Mouse (Mus musculus): ENCODE measurements around the gene Map4. TPM values are rescaled to one million over a fixed set of nuclear protein-coding genes. Genes with fewer than 3 reads are reported as not detected.

Map4 gene
- polyA plus RNA-seq, 2 experiments, result 7.7 to 13.5 TPM

- Histone ChIP-seq H3K27me3 (ENCODE audit: control insufficient read depth, insufficient read depth, low read length) (no peaks in the 10 kb centered on the region), H3K9ac (replicated peaks) (peak overlapping the region; percentile 83), H3K9me3 (ENCODE audit: control insufficient read depth, low read length) (no peaks in the 10 kb centered on the region), H3K36me3 (replicated peaks; ENCODE audit: control insufficient read depth, insufficient read depth, low read depth) (peaks cover 6% of the 10 kb centered on the region), H3K4me1 (replicated peaks; ENCODE audit: control insufficient read depth in 2 of 2, insufficient read depth in 2 of 2, low read length in 1 of 2) (peaks cover 16 to 23% of the 10 kb centered on the region in 2 experiments), H3K27ac (peak overlapping the region; percentile 97), H3K4me3 (ENCODE audit: insufficient read depth in 1 of 2, low read depth in 2 of 2, low read length in 2 of 2) (peak overlapping the region; percentile 69 to 74), H3K4me2 (ENCODE audit: low read depth) (peak overlapping the region; percentile 99)
- no peak for TF ChIP-seq EP300 (IDR thresholded peaks at IDR 0.05; ENCODE audit: low read depth)
- TF ChIP-seq CTCF (IDR thresholded peaks at IDR 0.05; ENCODE audit: low read depth), result no peak
- 0 out of 2 replicates have a peak, but pooled peaks have one; percentile 1 for ATAC-seq (ENCODE audit: insufficient read depth)
- 13% methylated on average over 10 of the region's 10 CpGs for WGBS (ENCODE audit: insufficient replicate concordance)
- DNase-seq (ENCODE audit: low read depth in 3 of 3, low spot score in 3 of 3), result peak in 1 of 3 experiments; percentile 14
Measured at GRCm38 (mm10) chr9:110130896-110131524, 199.8 kb downstream of the Map4 start.

GRCm38 (mm10) chr9:110131525-110132197, 200.4 kb downstream of the Map4 start:
- DNase-seq (ENCODE audit: low read depth in 3 of 3, low spot score in 3 of 3), result peak; percentile 96 to 97 (median 97)
- Histone ChIP-seq H3K9ac (replicated peaks) (peak overlapping the region; percentile 83), H3K4me3 (ENCODE audit: insufficient read depth in 1 of 2, low read depth in 2 of 2, low read length in 2 of 2) (peak overlapping the region; percentile 74 to 83), H3K4me1 (replicated peaks; ENCODE audit: control insufficient read depth in 2 of 2, insufficient read depth in 2 of 2, low read length in 1 of 2) (peaks cover 16 to 23% of the 10 kb centered on the region in 2 experiments), H3K27me3 (ENCODE audit: control insufficient read depth, insufficient read depth, low read length) (no peaks in the 10 kb centered on the region), H3K4me2 (ENCODE audit: low read depth) (peak overlapping the region; percentile 99), H3K27ac (peak overlapping the region; percentile 97), H3K9me3 (ENCODE audit: control insufficient read depth, low read length) (no peaks in the 10 kb centered on the region), H3K36me3 (replicated peaks; ENCODE audit: control insufficient read depth, insufficient read depth, low read depth) (peaks cover 12% of the 10 kb centered on the region)
- TF ChIP-seq CTCF (IDR thresholded peaks at IDR 0.05; ENCODE audit: low read depth) (no peak), EP300 (IDR thresholded peaks at IDR 0.05; ENCODE audit: low read depth) (no peak)
- ATAC-seq (ENCODE audit: insufficient read depth), result peak; percentile 92
- under 1% methylated on average over 64 of the region's 64 CpGs for WGBS (ENCODE audit: insufficient replicate concordance)

GRCm38 (mm10) chr9:110132201-110132605, 200.9 kb downstream of the Map4 start:
- under 1% methylated on average over 27 of the region's 38 CpGs for WGBS (ENCODE audit: insufficient replicate concordance)
- no peak for TF ChIP-seq EP300 (IDR thresholded peaks at IDR 0.05; ENCODE audit: low read depth)
- no peak for TF ChIP-seq CTCF (IDR thresholded peaks at IDR 0.05; ENCODE audit: low read depth)

DNA sequence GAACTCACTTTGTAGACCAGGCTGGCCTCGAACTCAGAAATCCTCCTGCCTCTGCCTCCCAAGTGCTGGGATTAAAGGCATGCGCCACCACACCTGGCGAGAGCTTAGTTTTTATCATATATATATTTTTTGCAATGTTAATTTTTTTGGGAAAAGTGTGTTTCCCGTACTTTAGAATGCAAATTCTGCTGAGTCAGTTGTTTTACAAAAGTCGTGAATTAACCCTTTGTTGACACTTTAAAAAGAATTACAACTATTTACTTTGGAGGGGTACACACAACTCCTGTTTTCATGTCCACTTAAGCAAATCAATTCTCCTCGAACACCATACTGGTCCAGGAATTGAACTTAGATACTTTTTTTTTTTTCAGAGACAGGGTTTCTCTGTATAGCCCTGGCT, 201.7 kb downstream of the Map4 start:
- ATAC-seq (ENCODE audit: insufficient read depth) (no peak), DNase-seq (ENCODE audit: low read depth in 3 of 3, low spot score in 3 of 3) (no peak)
- peak overlapping the region; percentile 74 to 83 for H3K4me3 ChIP-seq (ENCODE audit: insufficient read depth in 1 of 2, low read depth in 2 of 2, low read length in 2 of 2)
- TF ChIP-seq EP300 (IDR thresholded peaks at IDR 0.05; ENCODE audit: low read depth), result no peak
- no peak for TF ChIP-seq CTCF (IDR thresholded peaks at IDR 0.05; ENCODE audit: low read depth)
- 33% methylated on average over 6 of the region's 6 CpGs for WGBS (ENCODE audit: insufficient replicate concordance)
- H3K27me3 ChIP-seq (ENCODE audit: control insufficient read depth, insufficient read depth, low read length), result no peaks in the 10 kb centered on the region
- no peaks in the 10 kb centered on the region for H3K9me3 ChIP-seq (ENCODE audit: control insufficient read depth, low read length)
- peaks cover 16 to 23% of the 10 kb centered on the region in 2 experiments for H3K4me1 ChIP-seq (replicated peaks; ENCODE audit: control insufficient read depth in 2 of 2, insufficient read depth in 2 of 2, low read length in 1 of 2)
- peak overlapping the region; percentile 99 for H3K4me2 ChIP-seq (ENCODE audit: low read depth)
- peaks cover 13% of the 10 kb centered on the region for H3K36me3 ChIP-seq (replicated peaks; ENCODE audit: control insufficient read depth, insufficient read depth, low read depth)
- H3K27ac ChIP-seq, result no peak overlapping the region
- peak overlapping the region; percentile 73; the same call in 1 of the 2 replicates for H3K9ac ChIP-seq (replicated peaks)

More at GRCm38 (mm10) chr9:110132201-110132605, 200.9 kb downstream of the Map4 start:
- Histone ChIP-seq H3K4me2 (ENCODE audit: low read depth) (peak overlapping the region; percentile 99), H3K9me3 (ENCODE audit: control insufficient read depth, low read length) (no peaks in the 10 kb centered on the region), H3K9ac (replicated peaks) (peak overlapping the region; percentile 73), H3K27me3 (ENCODE audit: control insufficient read depth, insufficient read depth, low read length) (no peaks in the 10 kb centered on the region), H3K36me3 (replicated peaks; ENCODE audit: control insufficient read depth, insufficient read depth, low read depth) (peaks cover 13% of the 10 kb centered on the region), H3K4me3 (ENCODE audit: insufficient read depth in 1 of 2, low read depth in 2 of 2, low read length in 2 of 2) (peak overlapping the region; percentile 74 to 83), H3K4me1 (replicated peaks; ENCODE audit: control insufficient read depth in 2 of 2, insufficient read depth in 2 of 2, low read length in 1 of 2) (peaks cover 16 to 23% of the 10 kb centered on the region in 2 experiments), H3K27ac (peak overlapping the region; percentile 47)
- ATAC-seq (ENCODE audit: insufficient read depth), result peak; percentile 60
- peak in 2 of 3 experiments; percentile 24 to 45 for DNase-seq (ENCODE audit: low read depth in 3 of 3, low spot score in 3 of 3)

Small RNA genes within 50 kb of the gene (microRNA-seq; reads per million reads assigned to microRNA genes)
- 3.0 reads per million for gene Mir7089

Other genes starting within 250 kb of the Map4 start
- not detected in 2 replicates for gene Fbxw18, start 228.8 kb upstream of the Map4 start, polyA plus RNA-seq (2012; rRNA removed)
- gene Fbxw18, start 228.8 kb upstream of the Map4 start, polyA plus RNA-seq (2014; fragmentation: Nextera tagmentation; extraction: Ambion mirVana), result not detected in 2 replicates
- 0.01 TPM in 1 of 2 replicates, not detected in the other for gene Fbxw26, start 185.4 kb upstream of the Map4 start, polyA plus RNA-seq (2012; rRNA removed)
- not detected in 2 replicates for gene Fbxw26, start 185.4 kb upstream of the Map4 start, polyA plus RNA-seq (2014; fragmentation: Nextera tagmentation; extraction: Ambion mirVana)
- gene Fbxw27, start 140.8 kb upstream of the Map4 start, polyA plus RNA-seq (2012; rRNA removed), result not detected in 2 replicates
- not detected in 2 replicates for gene Fbxw27, start 140.8 kb upstream of the Map4 start, polyA plus RNA-seq (2014; fragmentation: Nextera tagmentation; extraction: Ambion mirVana)
- gene Spink8, start 119.2 kb upstream of the Map4 start, polyA plus RNA-seq (2012; rRNA removed), result not detected in 2 replicates
- gene Spink8, start 119.2 kb upstream of the Map4 start, polyA plus RNA-seq (2014; fragmentation: Nextera tagmentation; extraction: Ambion mirVana), result not detected in 2 replicates
- gene Nme6, start 98.7 kb upstream of the Map4 start, polyA plus RNA-seq (2012; rRNA removed), result 34.0 and 34.3 TPM in 2 replicates
- gene Nme6, start 98.7 kb upstream of the Map4 start, polyA plus RNA-seq (2014; fragmentation: Nextera tagmentation; extraction: Ambion mirVana), result 53.6 and 54.6 TPM in 2 replicates
- 54.1 and 56.1 TPM in 2 replicates for gene Camp, start 81.8 kb upstream of the Map4 start, polyA plus RNA-seq (2012; rRNA removed)
- 78.5 and 101 TPM in 2 replicates for gene Camp, start 81.8 kb upstream of the Map4 start, polyA plus RNA-seq (2014; fragmentation: Nextera tagmentation; extraction: Ambion mirVana)
- 7.6 and 10.8 TPM in 2 replicates for gene Cdc25a, start 55.9 kb upstream of the Map4 start, polyA plus RNA-seq (2012; rRNA removed)
- 11.9 and 14.9 TPM in 2 replicates for gene Cdc25a, start 55.9 kb upstream of the Map4 start, polyA plus RNA-seq (2014; fragmentation: Nextera tagmentation; extraction: Ambion mirVana)
- gene Smarcc1, start 186.2 kb downstream of the Map4 start, polyA plus RNA-seq (2012; rRNA removed), result 9.8 and 13.5 TPM in 2 replicates
- gene Smarcc1, start 186.2 kb downstream of the Map4 start, polyA plus RNA-seq (2014; fragmentation: Nextera tagmentation; extraction: Ambion mirVana), result 31.4 and 35.5 TPM in 2 replicates
- gene Dhx30, start 186.4 kb downstream of the Map4 start, polyA plus RNA-seq (2012; rRNA removed), result 21.3 and 24.9 TPM in 2 replicates
- gene Dhx30, start 186.4 kb downstream of the Map4 start, polyA plus RNA-seq (2014; fragmentation: Nextera tagmentation; extraction: Ambion mirVana), result 27.4 and 37.1 TPM in 2 replicates

Measured in liver, embryonic 14.5 days (tissue).